Mouse (Mus musculus): ENCODE measurements around the gene Mansc4. TPM values are rescaled to one million over a fixed set of nuclear protein-coding genes. Genes with fewer than 3 reads are reported as not detected.

Gene Mansc4
- polyA plus RNA-seq, 1 experiment from 2014 or later: 2.5 TPM

- DNase-seq (ENCODE audit: low spot score) (no peak), ATAC-seq (ENCODE audit: insufficient number of reproducible peaks, low FRiP score, low TSS enrichment, low read depth) (no peak)
- Histone ChIP-seq H3K4me1 (ENCODE audit: control insufficient read depth, insufficient read depth, low read length) (no peaks in the 10 kb centered on the region), H3K9me3 (ENCODE audit: control insufficient read depth, low read length) (no peaks in the 10 kb centered on the region), H3K27me3 (ENCODE audit: control insufficient read depth, insufficient read depth, low read length) (no peaks in the 10 kb centered on the region), H3K9ac (ENCODE audit: low read length) (no peak overlapping the region), H3K4me2 (ENCODE audit: low read depth, severe bottlenecking) (no peak overlapping the region), H3K4me3 (ENCODE audit: low read depth, low read length) (no peak overlapping the region), H3K27ac (replicated peaks; ENCODE audit: low read depth, low read length) (no peak overlapping the region), H3K36me3 (ENCODE audit: control insufficient read depth, insufficient read depth, low read length) (peaks cover 2% of the 10 kb centered on the region; the same call in 1 of the 2 replicates)
- WGBS: 84% methylated on average over 3 of the region's 3 CpGs
Observed at GRCm38 (mm10) chr6:147102293-147102692, 15.5 kb upstream of the Mansc4 start.

- no peak for ATAC-seq (ENCODE audit: insufficient number of reproducible peaks, low FRiP score, low TSS enrichment, low read depth)
- no peak for DNase-seq (ENCODE audit: low spot score)
- H3K27me3 ChIP-seq (ENCODE audit: control insufficient read depth, insufficient read depth, low read length): no peaks in the 10 kb centered on the region
- peaks cover 2% of the 10 kb centered on the region; the same call in 1 of the 2 replicates for H3K36me3 ChIP-seq (ENCODE audit: control insufficient read depth, insufficient read depth, low read length)
- H3K27ac ChIP-seq (replicated peaks; ENCODE audit: low read depth, low read length): no peak overlapping the region
- no peak overlapping the region for H3K4me3 ChIP-seq (ENCODE audit: low read depth, low read length)
- H3K9ac ChIP-seq (ENCODE audit: low read length): no peak overlapping the region
- WGBS: 85% methylated on average over 19 of the region's 19 CpGs
- H3K4me1 ChIP-seq (ENCODE audit: control insufficient read depth, insufficient read depth, low read length): no peaks in the 10 kb centered on the region
- no peak overlapping the region for H3K4me2 ChIP-seq (ENCODE audit: low read depth, severe bottlenecking)
- H3K9me3 ChIP-seq (ENCODE audit: control insufficient read depth, low read length): no peaks in the 10 kb centered on the region
Observed at GRCm38 (mm10) chr6:147099458-147100277, 12.8 kb upstream of the Mansc4 start.

GRCm38 (mm10) chr6:147097346-147097929 lies 10.6 kb upstream of the Mansc4 start:
- H3K9me3 ChIP-seq (ENCODE audit: control insufficient read depth, low read length): no peaks in the 10 kb centered on the region
- no peak overlapping the region for H3K4me2 ChIP-seq (ENCODE audit: low read depth, severe bottlenecking)
- ATAC-seq (ENCODE audit: insufficient number of reproducible peaks, low FRiP score, low TSS enrichment, low read depth): no peak
- H3K27me3 ChIP-seq (ENCODE audit: control insufficient read depth, insufficient read depth, low read length): no peaks in the 10 kb centered on the region
- H3K4me3 ChIP-seq (ENCODE audit: low read depth, low read length): no peak overlapping the region
- peaks cover 3% of the 10 kb centered on the region; the same call in 1 of the 2 replicates for H3K4me1 ChIP-seq (ENCODE audit: control insufficient read depth, insufficient read depth, low read length)
- DNase-seq (ENCODE audit: low spot score): no peak
- H3K27ac ChIP-seq (replicated peaks; ENCODE audit: low read depth, low read length): no peak overlapping the region
- H3K9ac ChIP-seq (ENCODE audit: low read length): no peak overlapping the region
- no peaks in the 10 kb centered on the region; the same call in 1 of the 2 replicates for H3K36me3 ChIP-seq (ENCODE audit: control insufficient read depth, insufficient read depth, low read length)
- 53% methylated on average over 8 of the region's 8 CpGs for WGBS

DNA sequence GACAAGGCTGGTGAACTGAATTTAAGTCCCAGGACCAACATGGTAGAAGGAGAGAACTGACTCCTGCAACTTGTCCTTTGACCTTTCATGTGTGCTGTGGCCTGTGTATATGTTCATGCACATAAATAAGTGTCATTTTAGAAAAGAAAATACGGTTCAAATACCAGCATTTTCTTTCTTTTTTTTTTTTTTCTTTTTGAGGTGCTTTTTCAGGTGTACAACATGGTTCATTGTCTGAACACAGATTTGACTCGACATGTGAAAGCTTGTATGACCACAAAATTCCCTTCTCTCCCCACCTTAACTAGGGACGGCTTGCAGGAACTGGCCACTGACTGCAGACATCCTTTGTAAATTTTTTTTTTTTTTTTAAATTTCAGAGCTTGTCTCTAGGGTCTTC lies 10.1 kb upstream of the Mansc4 start:
- peaks cover 7% of the 10 kb centered on the region; the same call in 1 of the 2 replicates for H3K4me1 ChIP-seq (ENCODE audit: control insufficient read depth, insufficient read depth, low read length)
- no peaks in the 10 kb centered on the region for H3K9me3 ChIP-seq (ENCODE audit: control insufficient read depth, low read length)
- DNase-seq (ENCODE audit: low spot score): no peak
- no peaks in the 10 kb centered on the region for H3K27me3 ChIP-seq (ENCODE audit: control insufficient read depth, insufficient read depth, low read length)
- H3K4me2 ChIP-seq (ENCODE audit: low read depth, severe bottlenecking): no peak overlapping the region
- H3K27ac ChIP-seq (replicated peaks; ENCODE audit: low read depth, low read length): no peak overlapping the region
- H3K36me3 ChIP-seq (ENCODE audit: control insufficient read depth, insufficient read depth, low read length): no peaks in the 10 kb centered on the region; the same call in 1 of the 2 replicates
- 82% methylated on average over 3 of the region's 3 CpGs for WGBS
- no peak overlapping the region for H3K9ac ChIP-seq (ENCODE audit: low read length)
- no peak for ATAC-seq (ENCODE audit: insufficient number of reproducible peaks, low FRiP score, low TSS enrichment, low read depth)
- no peak overlapping the region for H3K4me3 ChIP-seq (ENCODE audit: low read depth, low read length)

DNA sequence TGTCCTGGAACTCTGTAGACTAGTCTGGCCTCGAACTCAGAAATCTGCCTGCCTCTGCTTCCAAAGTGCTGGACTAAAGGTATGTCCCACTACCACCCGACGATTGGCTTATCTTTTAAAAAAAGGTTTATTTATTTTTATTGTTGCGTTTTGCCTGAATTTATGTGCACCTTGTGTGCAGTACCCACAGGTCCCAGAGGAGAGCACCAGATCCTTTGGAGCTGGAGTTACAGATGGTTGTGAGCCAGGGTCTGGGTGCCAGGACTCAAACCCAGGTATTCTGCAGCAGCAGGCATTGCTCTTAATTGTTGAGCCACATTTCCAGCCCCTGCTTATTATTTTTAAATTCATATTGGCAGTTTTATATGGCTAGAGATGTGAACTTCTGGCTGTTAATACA lies 9.3 kb upstream of the Mansc4 start:
- no peaks in the 10 kb centered on the region for H3K27me3 ChIP-seq (ENCODE audit: control insufficient read depth, insufficient read depth, low read length)
- H3K36me3 ChIP-seq (ENCODE audit: control insufficient read depth, insufficient read depth, low read length): no peaks in the 10 kb centered on the region; the same call in 1 of the 2 replicates
- no peak overlapping the region for H3K27ac ChIP-seq (replicated peaks; ENCODE audit: low read depth, low read length)
- H3K9me3 ChIP-seq (ENCODE audit: control insufficient read depth, low read length): no peaks in the 10 kb centered on the region
- H3K4me1 ChIP-seq (ENCODE audit: control insufficient read depth, insufficient read depth, low read length): peaks cover 7% of the 10 kb centered on the region; the same call in 1 of the 2 replicates
- H3K9ac ChIP-seq (ENCODE audit: low read length): no peak overlapping the region
- 91% methylated on average over 4 of the region's 4 CpGs for WGBS
- no peak overlapping the region for H3K4me3 ChIP-seq (ENCODE audit: low read depth, low read length)
- no peak overlapping the region for H3K4me2 ChIP-seq (ENCODE audit: low read depth, severe bottlenecking)
- ATAC-seq (ENCODE audit: insufficient number of reproducible peaks, low FRiP score, low TSS enrichment, low read depth): no peak
- no peak for DNase-seq (ENCODE audit: low spot score)

DNA sequence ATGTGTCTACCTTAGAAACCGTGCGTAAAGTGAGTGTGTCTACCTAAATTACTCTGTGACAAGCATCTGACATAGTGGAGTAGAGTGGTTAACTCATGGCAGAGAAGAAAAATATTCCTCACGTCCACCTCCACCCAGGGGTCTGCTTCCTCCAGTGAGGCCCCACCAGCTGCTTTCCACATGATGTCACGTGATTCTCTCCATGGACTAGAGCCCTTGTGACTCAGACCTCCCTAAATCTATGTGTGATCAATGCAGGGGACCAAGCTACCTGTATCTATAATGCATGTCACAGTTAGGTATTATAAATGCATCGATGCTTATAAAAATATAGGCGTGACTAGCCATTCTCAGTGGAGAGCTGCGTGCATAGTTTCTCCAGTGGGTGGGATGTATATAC lies 7.9 kb upstream of the Mansc4 start:
- no peak overlapping the region for H3K27ac ChIP-seq (replicated peaks; ENCODE audit: low read depth, low read length)
- ATAC-seq (ENCODE audit: insufficient number of reproducible peaks, low FRiP score, low TSS enrichment, low read depth): no peak
- H3K36me3 ChIP-seq (ENCODE audit: control insufficient read depth, insufficient read depth, low read length): no peaks in the 10 kb centered on the region
- no peaks in the 10 kb centered on the region for H3K27me3 ChIP-seq (ENCODE audit: control insufficient read depth, insufficient read depth, low read length)
- H3K4me1 ChIP-seq (ENCODE audit: control insufficient read depth, insufficient read depth, low read length): peaks cover 7% of the 10 kb centered on the region; the same call in 1 of the 2 replicates
- 82% methylated on average over 7 of the region's 7 CpGs for WGBS
- DNase-seq (ENCODE audit: low spot score): no peak
- no peak overlapping the region for H3K4me2 ChIP-seq (ENCODE audit: low read depth, severe bottlenecking)
- no peak overlapping the region for H3K4me3 ChIP-seq (ENCODE audit: low read depth, low read length)
- no peaks in the 10 kb centered on the region for H3K9me3 ChIP-seq (ENCODE audit: control insufficient read depth, low read length)
- no peak overlapping the region for H3K9ac ChIP-seq (ENCODE audit: low read length)

GRCm38 (mm10) chr6:147092136-147092535 lies 5.3 kb upstream of the Mansc4 start:
- ATAC-seq (ENCODE audit: insufficient number of reproducible peaks, low FRiP score, low TSS enrichment, low read depth) (peak; percentile 18; the same call in 1 of the 2 replicates), DNase-seq (ENCODE audit: low spot score) (peak; percentile 44)
- 2% methylated on average over 15 of the region's 15 CpGs for WGBS
- Histone ChIP-seq H3K36me3 (ENCODE audit: control insufficient read depth, insufficient read depth, low read length) (no peaks in the 10 kb centered on the region), H3K27ac (replicated peaks; ENCODE audit: low read depth, low read length) (no peak overlapping the region), H3K9ac (ENCODE audit: low read length) (peak overlapping the region; percentile 90), H3K27me3 (ENCODE audit: control insufficient read depth, insufficient read depth, low read length) (no peaks in the 10 kb centered on the region), H3K9me3 (ENCODE audit: control insufficient read depth, low read length) (no peaks in the 10 kb centered on the region), H3K4me1 (ENCODE audit: control insufficient read depth, insufficient read depth, low read length) (peaks cover 7% of the 10 kb centered on the region; the same call in 1 of the 2 replicates), H3K4me2 (ENCODE audit: low read depth, severe bottlenecking) (peak overlapping the region; percentile 93), H3K4me3 (ENCODE audit: low read depth, low read length) (peak overlapping the region; percentile 61)

GRCm38 (mm10) chr6:147091136-147092120 lies 4.6 kb upstream of the Mansc4 start, which contains the start of gene Klhl42:
TSS of gene Klhl42 (plus strand) at chr6:147091379.
- ATAC-seq (ENCODE audit: insufficient number of reproducible peaks, low FRiP score, low TSS enrichment, low read depth): peak; percentile 86
- WGBS: under 1% methylated on average over 99 of the region's 99 CpGs

More at GRCm38 (mm10) chr6:147091136-147092120, 4.6 kb upstream of the Mansc4 start, which contains the start of gene Klhl42:
- Histone ChIP-seq H3K9me3 (ENCODE audit: control insufficient read depth, low read length) (no peaks in the 10 kb centered on the region), H3K4me3 (ENCODE audit: low read depth, low read length) (peak within 1 kb of the TSS; percentile 61), H3K27ac (replicated peaks; ENCODE audit: low read depth, low read length) (peak within 1 kb of the TSS; percentile 53), H3K4me2 (ENCODE audit: low read depth, severe bottlenecking) (peak within 1 kb of the TSS; percentile 93), H3K9ac (ENCODE audit: low read length) (peak within 1 kb of the TSS; percentile 90), H3K27me3 (ENCODE audit: control insufficient read depth, insufficient read depth, low read length) (no peaks in the 10 kb centered on the region), H3K36me3 (ENCODE audit: control insufficient read depth, insufficient read depth, low read length) (no peaks in the 10 kb centered on the region), H3K4me1 (ENCODE audit: control insufficient read depth, insufficient read depth, low read length) (peaks cover 14% of the 10 kb centered on the region)
- peak; percentile 79 for DNase-seq (ENCODE audit: low spot score)

All from limb, embryonic 11.5 days (tissue).